Mouse (Mus musculus): ENCODE results near the gene Fndc1.

DNA sequence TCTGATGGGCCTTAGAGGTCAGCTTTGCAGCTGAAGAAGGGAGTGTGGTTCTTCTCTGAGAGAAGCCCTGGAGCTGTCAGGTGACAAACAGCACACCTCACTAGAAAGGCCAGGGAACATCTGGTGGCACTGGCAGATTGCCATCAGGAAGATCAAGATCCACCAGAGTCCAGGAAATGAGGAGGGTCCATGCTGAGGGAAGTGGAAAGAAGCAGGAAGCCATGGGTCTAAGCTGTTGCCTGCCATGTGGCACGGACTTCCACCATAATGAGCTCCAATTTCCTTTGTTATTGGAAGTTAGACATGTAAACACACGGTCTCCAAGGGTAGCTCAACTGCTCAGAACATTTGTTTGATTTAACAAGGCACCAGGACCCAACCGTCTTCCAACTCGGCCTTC is 120.0 kb downstream of the Fndc1 start:
- no peak for TF ChIP-seq FLI1 (IDR thresholded peaks at IDR 0.05; ENCODE audit: low read length)
- TF ChIP-seq GATA1 (IDR thresholded peaks at IDR 0.05; ENCODE audit: borderline replicate concordance, low read length): no peak

All from megakaryocyte, embryonic 14.5 days (primary cell).